Mouse (Mus musculus): Measurements from ENCODE around the gene Padi1. TPM values are rescaled to one million over a fixed set of nuclear protein-coding genes. Genes with fewer than 3 reads are reported as not detected.

Padi1 gene
- polyA plus RNA-seq, 1 experiment from 2014 or later: 0.64 TPM

DNA sequence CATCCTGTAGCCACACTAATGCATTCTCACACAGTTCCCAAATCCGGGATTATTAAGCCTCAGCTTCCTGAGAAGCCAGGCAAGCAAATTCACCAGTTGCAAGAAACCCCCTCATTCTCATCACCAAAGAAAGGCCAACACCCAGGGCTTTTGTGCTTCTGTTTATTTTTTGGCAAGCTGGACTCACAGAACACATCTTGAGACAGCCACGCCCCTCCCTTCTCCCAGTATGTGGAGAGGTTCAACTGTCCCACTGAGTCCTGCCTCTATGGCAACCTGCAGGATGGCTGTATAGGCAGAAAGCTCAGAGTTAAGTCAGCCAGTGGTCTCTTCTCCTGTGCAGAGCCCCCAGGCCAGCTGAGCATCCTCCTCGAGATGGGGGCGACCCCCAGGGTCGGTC is 60.4 kb downstream of the Padi1 start:
- no peak for DNase-seq (ENCODE audit: low spot score)

GRCm38 (mm10) chr4:140784292-140784945 is 61.2 kb downstream of the Padi1 start:
- DNase-seq (ENCODE audit: low spot score): no peak

DNA sequence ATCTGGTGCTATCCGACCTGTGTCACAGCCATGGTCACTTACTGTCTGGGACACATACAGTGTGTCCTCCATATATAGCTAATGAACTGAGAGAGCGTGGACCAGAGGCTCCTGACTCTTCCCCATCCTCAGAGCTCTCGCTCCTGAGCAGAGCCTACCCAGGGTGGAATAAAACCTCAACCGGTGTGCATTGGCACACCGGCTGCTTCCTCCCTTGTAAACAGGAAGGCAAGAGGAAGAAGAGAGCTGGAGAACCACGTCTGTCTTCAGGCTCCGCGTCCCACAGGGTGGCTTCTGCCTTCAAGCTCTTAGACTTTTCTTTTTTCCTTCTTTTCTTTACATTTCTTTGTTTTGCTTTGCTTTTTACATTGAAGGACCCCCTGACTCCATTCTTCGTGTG is 62.8 kb downstream of the Padi1 start:
- DNase-seq (ENCODE audit: low spot score): peak; percentile 42

- no peak for DNase-seq (ENCODE audit: low spot score)
Observed at GRCm38 (mm10) chr4:140780507-140780906, 65.1 kb downstream of the Padi1 start.

DNA sequence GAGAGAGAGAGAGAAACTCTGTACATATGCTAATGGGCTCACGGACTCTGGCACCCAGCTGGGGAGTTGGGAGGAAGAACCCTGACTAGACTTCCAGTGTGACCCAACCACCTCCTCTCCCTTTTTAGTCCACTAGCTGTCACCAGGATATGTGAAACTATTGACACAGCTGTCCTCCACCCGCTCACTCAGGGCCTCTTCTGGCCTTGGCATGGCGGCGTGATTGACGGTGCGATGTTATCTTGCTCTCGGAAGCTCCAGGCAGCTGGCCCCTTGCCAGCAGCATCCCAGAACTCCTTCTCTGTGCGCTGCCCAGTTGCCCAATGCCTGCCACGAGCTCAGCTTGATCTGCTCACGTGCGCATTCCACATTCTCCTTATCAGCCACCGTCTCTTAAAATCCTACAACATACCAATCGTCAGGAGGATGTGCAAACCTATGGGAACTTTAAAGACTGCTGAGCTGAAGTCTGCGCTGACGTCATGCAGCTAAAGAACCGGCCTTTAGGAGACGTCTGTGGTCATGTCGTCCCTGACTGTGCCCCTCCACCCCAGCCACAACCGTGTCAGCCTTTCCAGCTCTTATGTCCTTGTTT is 65.7 kb downstream of the Padi1 start:
- no peak for DNase-seq (ENCODE audit: low spot score)

GRCm38 (mm10) chr4:140776623-140777022 is 69.0 kb downstream of the Padi1 start:
- DNase-seq (ENCODE audit: low spot score): no peak

DNA sequence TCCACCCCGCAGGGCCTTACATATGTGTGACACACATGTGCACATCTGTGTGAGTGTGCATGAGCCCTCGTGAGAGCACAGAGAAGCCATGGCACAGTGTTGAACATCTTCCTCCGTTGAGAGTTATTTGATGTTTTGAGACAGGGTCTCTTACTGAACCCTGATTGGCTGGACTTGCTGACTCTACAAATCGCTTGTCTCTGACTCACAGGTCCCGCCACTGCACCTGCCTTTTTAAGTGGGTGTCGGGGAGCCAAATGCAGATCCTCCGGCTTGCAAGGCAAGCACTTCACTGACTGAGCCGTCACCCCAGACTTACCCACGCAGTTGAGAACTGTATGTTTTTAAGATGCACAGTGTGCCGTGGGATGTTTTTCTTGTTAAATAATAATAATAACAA is 69.7 kb downstream of the Padi1 start:
- DNase-seq (ENCODE audit: low spot score): peak; percentile 70

DNA sequence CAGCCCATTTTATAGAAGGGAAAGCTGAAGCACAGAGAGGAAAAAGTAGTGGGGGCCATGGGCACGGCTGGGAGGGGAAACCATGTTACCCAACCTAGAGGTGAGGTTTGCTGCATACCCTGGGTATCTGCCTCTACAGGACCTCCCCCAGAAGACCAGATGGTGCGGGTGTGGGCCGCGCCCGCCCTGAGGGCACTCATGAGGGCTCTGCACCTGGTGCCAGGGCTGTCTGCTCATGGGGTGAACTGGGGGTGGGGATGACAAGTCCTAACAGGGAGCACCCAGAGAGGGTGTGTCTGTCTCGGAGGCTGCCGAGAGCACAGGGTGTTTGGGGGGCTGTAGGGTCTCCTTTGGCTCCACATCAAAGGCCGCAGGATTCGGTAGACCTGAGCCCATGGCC is 70.7 kb downstream of the Padi1 start:
- peak; percentile 59 for DNase-seq (ENCODE audit: low spot score)

- DNase-seq (ENCODE audit: low spot score): no peak
Observed at GRCm38 (mm10) chr4:140774025-140774800, 71.4 kb downstream of the Padi1 start, which contains the start of gene Padi4. Padi4 (minus strand) TSS chr4:140774236.

DNA sequence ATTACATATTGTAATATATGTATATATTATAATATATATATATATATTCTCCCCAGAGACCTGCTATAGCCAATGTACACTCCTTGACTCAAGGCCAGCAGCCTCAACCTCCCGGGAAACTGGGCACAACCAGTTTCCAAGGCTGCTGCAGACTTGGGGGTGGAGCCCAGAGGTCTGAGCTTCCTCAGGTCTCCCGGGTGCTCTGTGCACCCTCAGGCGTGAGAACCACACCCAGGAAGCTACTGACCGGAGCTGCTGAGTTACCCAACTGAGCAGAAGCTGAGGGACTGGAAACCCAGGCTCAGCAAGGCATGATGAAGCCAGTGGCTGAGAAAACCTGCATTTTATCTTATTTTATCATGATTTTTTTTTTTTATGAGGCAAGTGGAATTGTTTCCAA is 74.5 kb downstream of the Padi1 start:
- no peak for DNase-seq (ENCODE audit: low spot score)

DNA sequence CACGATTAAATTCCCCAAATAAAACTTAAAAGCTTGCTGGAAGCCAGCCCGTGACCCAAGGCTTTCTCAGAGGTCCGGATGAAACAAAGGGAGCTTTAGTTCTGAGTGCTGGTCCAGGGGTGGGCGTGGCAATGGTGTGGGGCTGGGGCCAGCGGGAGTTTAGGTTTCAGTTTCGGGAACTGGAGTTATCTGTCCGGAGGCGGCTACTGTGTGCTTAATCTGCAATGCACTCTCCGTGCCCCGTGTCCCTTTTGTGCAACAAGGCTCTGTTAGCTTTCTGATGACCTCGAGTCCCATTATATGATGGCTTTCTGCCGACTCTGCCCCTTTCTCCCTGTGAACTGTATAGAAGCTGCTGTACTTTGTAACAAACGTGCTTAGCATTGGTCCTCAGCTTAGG is 75.1 kb downstream of the Padi1 start:
- no peak for DNase-seq (ENCODE audit: low spot score)

DNA sequence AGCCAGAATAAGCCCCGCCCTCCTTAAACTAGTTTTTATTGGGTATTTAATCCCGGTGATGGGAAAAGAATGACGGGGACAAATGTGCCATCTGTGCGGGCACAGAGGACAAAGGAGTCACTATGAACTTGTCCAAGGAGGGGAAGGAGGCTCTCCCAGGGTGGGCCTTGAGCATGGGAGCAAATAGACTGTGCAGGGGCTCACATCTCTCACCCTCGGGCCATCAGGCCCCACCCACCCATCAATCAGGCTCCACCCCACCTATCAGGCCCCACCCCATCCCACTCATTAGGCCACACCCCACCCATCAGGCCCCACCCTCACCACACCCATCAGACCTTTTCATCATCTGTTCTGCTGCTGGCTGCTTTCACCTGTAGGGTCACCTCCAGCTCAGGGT is 76.6 kb downstream of the Padi1 start:
- no peak for DNase-seq (ENCODE audit: low spot score)

- no peak for DNase-seq (ENCODE audit: low spot score)
Observed at GRCm38 (mm10) chr4:140765936-140766335, 79.6 kb downstream of the Padi1 start.

DNA sequence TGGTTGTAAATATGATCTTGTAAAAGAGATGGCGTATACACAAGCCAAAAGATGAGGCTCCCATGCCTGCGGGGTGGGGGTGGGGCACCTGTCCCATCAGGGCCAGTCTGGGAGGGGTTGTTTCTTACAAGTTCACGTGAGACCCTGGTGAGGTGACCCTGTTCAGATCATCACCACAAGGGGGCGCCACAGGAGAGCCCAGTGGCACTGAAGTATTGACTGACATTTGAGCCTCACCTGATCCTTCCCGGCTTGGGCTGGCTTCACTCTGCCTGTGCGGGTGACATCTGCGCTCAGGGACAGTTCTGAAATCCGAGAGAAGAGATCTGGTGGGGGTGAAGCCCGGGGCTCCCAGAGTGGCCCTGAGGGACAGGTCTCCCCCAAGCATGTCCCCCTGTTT is 82.4 kb downstream of the Padi1 start:
- peak; percentile 81 for DNase-seq (ENCODE audit: low spot score)

Other genes with a start within 250 kb of the Padi1 start
- 12.5 and 16.3 TPM in 2 replicates for gene Arhgef10l, start 179.8 kb downstream of the Padi1 start, polyA plus RNA-seq (2015; fragmentation: Nextera tagmentation; extraction: Ambion mirVana)
- 68.4 and 77.4 TPM in 2 replicates for gene Rcc2, start 145.2 kb downstream of the Padi1 start, polyA plus RNA-seq (2015; fragmentation: Nextera tagmentation; extraction: Ambion mirVana)
- 0.46 and 0.77 TPM in 2 replicates for gene Padi6, start 103.1 kb downstream of the Padi1 start, polyA plus RNA-seq (2015; fragmentation: Nextera tagmentation; extraction: Ambion mirVana)
- 12.4 and 13.0 TPM in 2 replicates for gene Padi4, start 71.5 kb downstream of the Padi1 start, polyA plus RNA-seq (2015; fragmentation: Nextera tagmentation; extraction: Ambion mirVana)
- gene Padi3, start 35.1 kb downstream of the Padi1 start, polyA plus RNA-seq (2015; fragmentation: Nextera tagmentation; extraction: Ambion mirVana): 1.2 and 1.5 TPM in 2 replicates
- 13.6 and 14.8 TPM in 2 replicates for gene Padi2, start 60.6 kb upstream of the Padi1 start, polyA plus RNA-seq (2015; fragmentation: Nextera tagmentation; extraction: Ambion mirVana)
- gene Sdhb, start 115.4 kb upstream of the Padi1 start, polyA plus RNA-seq (2015; fragmentation: Nextera tagmentation; extraction: Ambion mirVana): 434 and 468 TPM in 2 replicates
- 39.0 and 41.8 TPM in 2 replicates for gene Atp13a2, start 141.1 kb upstream of the Padi1 start, polyA plus RNA-seq (2015; fragmentation: Nextera tagmentation; extraction: Ambion mirVana)
- 24.4 and 32.8 TPM in 2 replicates for gene Mfap2, start 164.6 kb upstream of the Padi1 start, polyA plus RNA-seq (2015; fragmentation: Nextera tagmentation; extraction: Ambion mirVana)
- 1.9 and 2.1 TPM in 2 replicates for gene Crocc, start 214.8 kb upstream of the Padi1 start, polyA plus RNA-seq (2015; fragmentation: Nextera tagmentation; extraction: Ambion mirVana)
- 93.7 and 103 TPM in 2 replicates for gene Necap2, start 232.6 kb upstream of the Padi1 start, polyA plus RNA-seq (2015; fragmentation: Nextera tagmentation; extraction: Ambion mirVana)
- 0.15 and 0.17 TPM in 2 replicates for gene Spata21, start 242.6 kb upstream of the Padi1 start, polyA plus RNA-seq (2015; fragmentation: Nextera tagmentation; extraction: Ambion mirVana)